Mouse (Mus musculus): ENCODE results near the gene Slc6a18. TPM values are rescaled to one million over a fixed set of nuclear protein-coding genes. Genes with fewer than 3 reads are reported as not detected.
A peak's percentile ranks its signal among the peaks of the same experiment; 100 is the strongest.

Slc6a18 gene
- polyA plus RNA-seq, 1 experiment = not detected

- 95% methylated on average over 6 of the region's 6 CpGs for whole genome bisulfite sequencing
- no peaks in the 10 kb centered on the region for H3K27me3 ChIP-seq (ENCODE audit: control insufficient read depth, insufficient read depth, low read length)
- no peak overlapping the region for H3K27ac ChIP-seq (ENCODE audit: insufficient read depth, low read length)
- no peak overlapping the region for H3K4me3 ChIP-seq (replicated peaks; ENCODE audit: insufficient read depth, low read depth, low read length)
- H3K4me1 ChIP-seq (ENCODE audit: control insufficient read depth, insufficient read depth, low read length) = peaks cover 10% of the 10 kb centered on the region
- DNase-seq = no peak
- no peak for TF ChIP-seq CTCF (IDR thresholded peaks at IDR 0.05; ENCODE audit: borderline replicate concordance, insufficient read depth, low read depth, low read length)
- no peak for TF ChIP-seq POLR2A (IDR thresholded peaks at IDR 0.05; ENCODE audit: borderline replicate concordance, insufficient read depth, low read length)
These were observed 21.9 kb upstream of the Slc6a18 start for GRCm38 (mm10) chr13:73699714-73700113.

GRCm38 (mm10) chr13:73696529-73696928, 18.7 kb upstream of the Slc6a18 start:
- TF ChIP-seq POLR2A (IDR thresholded peaks at IDR 0.05; ENCODE audit: borderline replicate concordance, insufficient read depth, low read length) (no peak), CTCF (IDR thresholded peaks at IDR 0.05; ENCODE audit: borderline replicate concordance, insufficient read depth, low read depth, low read length) (no peak)
- DNase-seq = no peak
- Histone ChIP-seq H3K4me3 (replicated peaks; ENCODE audit: insufficient read depth, low read depth, low read length) (no peak overlapping the region), H3K27ac (ENCODE audit: insufficient read depth, low read length) (no peak overlapping the region), H3K4me1 (ENCODE audit: control insufficient read depth, insufficient read depth, low read length) (peaks cover 10% of the 10 kb centered on the region), H3K27me3 (ENCODE audit: control insufficient read depth, insufficient read depth, low read length) (no peaks in the 10 kb centered on the region)
- 88% methylated on average over 3 of the region's 3 CpGs for WGBS

GRCm38 (mm10) chr13:73694972-73695371, 17.1 kb upstream of the Slc6a18 start:
- no peaks in the 10 kb centered on the region for H3K4me1 ChIP-seq (ENCODE audit: control insufficient read depth, insufficient read depth, low read length)
- no peak overlapping the region for H3K27ac ChIP-seq (ENCODE audit: insufficient read depth, low read length)
- H3K4me3 ChIP-seq (replicated peaks; ENCODE audit: insufficient read depth, low read depth, low read length) = no peak overlapping the region
- 100% methylated on average over 1 of the region's 1 CpGs for WGBS
- no peaks in the 10 kb centered on the region for H3K27me3 ChIP-seq (ENCODE audit: control insufficient read depth, insufficient read depth, low read length)
- TF ChIP-seq POLR2A (IDR thresholded peaks at IDR 0.05; ENCODE audit: borderline replicate concordance, insufficient read depth, low read length) = no peak
- no peak for TF ChIP-seq CTCF (IDR thresholded peaks at IDR 0.05; ENCODE audit: borderline replicate concordance, insufficient read depth, low read depth, low read length)
- no peak for DNase-seq

GRCm38 (mm10) chr13:73693333-73693732, 15.5 kb upstream of the Slc6a18 start:
- no peak for DNase-seq
- Histone ChIP-seq H3K4me3 (replicated peaks; ENCODE audit: insufficient read depth, low read depth, low read length) (no peak overlapping the region), H3K27ac (ENCODE audit: insufficient read depth, low read length) (no peak overlapping the region), H3K27me3 (ENCODE audit: control insufficient read depth, insufficient read depth, low read length) (no peaks in the 10 kb centered on the region), H3K4me1 (ENCODE audit: control insufficient read depth, insufficient read depth, low read length) (no peaks in the 10 kb centered on the region)
- TF ChIP-seq POLR2A (IDR thresholded peaks at IDR 0.05; ENCODE audit: borderline replicate concordance, insufficient read depth, low read length) = no peak
- no peak for TF ChIP-seq CTCF (IDR thresholded peaks at IDR 0.05; ENCODE audit: borderline replicate concordance, insufficient read depth, low read depth, low read length)
- 57% methylated on average over 2 of the region's 2 CpGs for WGBS

DNA sequence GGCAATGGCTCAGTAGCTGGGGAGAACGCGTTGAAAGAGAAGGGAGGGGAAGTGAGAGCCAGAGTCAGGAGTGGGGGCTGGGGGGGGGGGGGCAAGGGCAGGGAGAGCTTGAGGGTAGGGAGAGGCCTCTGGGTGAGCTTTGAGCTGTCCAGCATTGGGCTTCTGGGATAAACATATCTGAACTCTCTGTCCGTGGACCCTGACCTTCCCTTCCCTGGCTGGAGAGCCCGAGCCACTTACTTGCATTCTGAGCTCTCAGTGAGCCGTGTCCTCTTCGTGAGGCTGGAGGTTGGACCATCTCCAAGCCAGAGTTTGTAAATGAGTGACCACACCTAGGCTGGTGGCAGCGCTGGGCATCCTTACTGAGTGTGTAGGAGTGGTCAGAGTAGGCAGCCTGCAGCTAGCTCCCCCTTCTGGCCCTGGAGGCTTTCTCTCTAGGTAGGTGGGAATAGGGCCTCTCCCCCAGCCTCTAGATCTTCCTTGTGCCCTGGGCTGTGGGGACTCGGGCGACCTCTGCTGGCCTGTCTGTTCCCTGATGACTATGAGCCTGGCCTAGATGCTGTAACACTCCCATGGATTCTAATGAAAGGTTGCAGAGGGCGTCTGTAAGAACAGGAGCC, 14.5 kb upstream of the Slc6a18 start:
- no peak overlapping the region for H3K27ac ChIP-seq (ENCODE audit: insufficient read depth, low read length)
- H3K4me3 ChIP-seq (replicated peaks; ENCODE audit: insufficient read depth, low read depth, low read length) = no peak overlapping the region
- H3K27me3 ChIP-seq (ENCODE audit: control insufficient read depth, insufficient read depth, low read length) = no peaks in the 10 kb centered on the region
- TF ChIP-seq CTCF (IDR thresholded peaks at IDR 0.05; ENCODE audit: borderline replicate concordance, insufficient read depth, low read depth, low read length) (peak; percentile 47; the same call in 1 of the 2 replicates), POLR2A (IDR thresholded peaks at IDR 0.05; ENCODE audit: borderline replicate concordance, insufficient read depth, low read length) (no peak)
- peak; percentile 22 to 32 for DNase-seq
- no peaks in the 10 kb centered on the region for H3K4me1 ChIP-seq (ENCODE audit: control insufficient read depth, insufficient read depth, low read length)
- 29% methylated on average over 10 of the region's 10 CpGs for WGBS

- 80% methylated on average over 4 of the region's 4 CpGs for WGBS
- Histone ChIP-seq H3K27ac (ENCODE audit: insufficient read depth, low read length) (no peak overlapping the region), H3K4me1 (ENCODE audit: control insufficient read depth, insufficient read depth, low read length) (no peaks in the 10 kb centered on the region), H3K4me3 (replicated peaks; ENCODE audit: insufficient read depth, low read depth, low read length) (no peak overlapping the region), H3K27me3 (ENCODE audit: control insufficient read depth, insufficient read depth, low read length) (no peaks in the 10 kb centered on the region)
- DNase-seq = no peak
- TF ChIP-seq CTCF (IDR thresholded peaks at IDR 0.05; ENCODE audit: borderline replicate concordance, insufficient read depth, low read depth, low read length) = no peak
- no peak for TF ChIP-seq POLR2A (IDR thresholded peaks at IDR 0.05; ENCODE audit: borderline replicate concordance, insufficient read depth, low read length)
These were observed 11.1 kb upstream of the Slc6a18 start for GRCm38 (mm10) chr13:73688934-73689333.

- Histone ChIP-seq H3K27me3 (ENCODE audit: control insufficient read depth, insufficient read depth, low read length) (no peaks in the 10 kb centered on the region), H3K4me3 (replicated peaks; ENCODE audit: insufficient read depth, low read depth, low read length) (no peak overlapping the region), H3K27ac (ENCODE audit: insufficient read depth, low read length) (no peak overlapping the region), H3K4me1 (ENCODE audit: control insufficient read depth, insufficient read depth, low read length) (no peaks in the 10 kb centered on the region)
- WGBS = 36% methylated on average over 3 of the region's 3 CpGs
- TF ChIP-seq CTCF (IDR thresholded peaks at IDR 0.05; ENCODE audit: borderline replicate concordance, insufficient read depth, low read depth, low read length) (no peak), POLR2A (IDR thresholded peaks at IDR 0.05; ENCODE audit: borderline replicate concordance, insufficient read depth, low read length) (no peak)
- no peak for DNase-seq
These were observed 9.8 kb upstream of the Slc6a18 start for GRCm38 (mm10) chr13:73687601-73688000.

DNA sequence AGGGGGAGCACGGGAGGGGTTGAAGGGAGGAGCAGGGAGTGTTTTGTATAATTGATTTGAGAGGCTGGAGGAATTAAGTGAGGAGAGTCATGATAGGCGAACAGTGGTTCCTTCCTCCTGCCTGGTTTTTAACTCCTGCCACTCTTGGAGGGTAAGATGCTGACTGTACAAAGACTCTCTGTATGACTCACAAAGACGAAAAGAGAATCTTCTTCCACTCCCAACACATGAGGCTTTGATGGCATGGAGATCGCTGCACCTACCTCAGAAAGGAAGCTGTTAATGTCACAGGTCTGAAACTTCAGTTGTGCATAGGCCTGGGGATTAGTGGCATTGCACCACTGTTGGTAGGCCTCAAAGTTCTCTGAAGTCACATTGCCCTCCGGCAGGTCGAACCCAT, 7.7 kb upstream of the Slc6a18 start:
- 84% methylated on average over 6 of the region's 6 CpGs for WGBS
- Histone ChIP-seq H3K4me3 (replicated peaks; ENCODE audit: insufficient read depth, low read depth, low read length) (no peak overlapping the region), H3K4me1 (ENCODE audit: control insufficient read depth, insufficient read depth, low read length) (no peaks in the 10 kb centered on the region), H3K27me3 (ENCODE audit: control insufficient read depth, insufficient read depth, low read length) (no peaks in the 10 kb centered on the region), H3K27ac (ENCODE audit: insufficient read depth, low read length) (no peak overlapping the region)
- DNase-seq = no peak
- TF ChIP-seq POLR2A (IDR thresholded peaks at IDR 0.05; ENCODE audit: borderline replicate concordance, insufficient read depth, low read length) (no peak), CTCF (IDR thresholded peaks at IDR 0.05; ENCODE audit: borderline replicate concordance, insufficient read depth, low read depth, low read length) (no peak)
